Mouse (Mus musculus): ENCODE data around the gene Anks1b. TPM values are rescaled to one million over a fixed set of nuclear protein-coding genes. Genes with fewer than 3 reads are reported as not detected.

Gene Anks1b
- total and polyA plus RNA-seq, 3 experiments = not detected

GRCm38 (mm10) chr10:89976577-89976976, 103.3 kb downstream of the Anks1b start:
- Histone ChIP-seq H3K9ac (ENCODE audit: control insufficient read depth, low read depth, low read length, poor library complexity, severe bottlenecking) (no peak overlapping the region), H3K4me3 (ENCODE audit: control insufficient read depth in 1 of 2, insufficient read depth in 1 of 2, low read depth in 2 of 2, low read length in 2 of 2) (no peak overlapping the region), H3K27ac (ENCODE audit: control insufficient read depth, low read depth, low read length) (no peak overlapping the region), H3K9me3 (replicated peaks; ENCODE audit: insufficient read depth, low read length) (no peaks in the 10 kb centered on the region), H3K36me3 (ENCODE audit: control insufficient read depth in 1 of 2, insufficient read depth in 2 of 2, low read length in 2 of 2) (no peaks in the 10 kb centered on the region), H3K4me1 (ENCODE audit: control insufficient read depth in 1 of 2, insufficient read depth in 2 of 2, low read length in 2 of 2) (no peaks in the 10 kb centered on the region), H3K27me3 (ENCODE audit: control insufficient read depth in 1 of 2, insufficient read depth in 2 of 2, low read length in 2 of 2) (no peaks in the 10 kb centered on the region), H3K79me2 (ENCODE audit: control insufficient read depth, insufficient read depth, low read length, poor library complexity) (no peaks in the 10 kb centered on the region)
- no peak for DNase-seq (ENCODE audit: low read depth, low spot score)
- TF ChIP-seq ELF1 (IDR thresholded peaks at IDR 0.05; ENCODE audit: low read depth, low read length) (no peak), KAT2A (conservative IDR thresholded peaks at IDR 0.05; ENCODE audit: low read depth, low read length) (no peak), GABPA (IDR thresholded peaks at IDR 0.05; ENCODE audit: low read depth, low read length) (no peak), MEF2A (IDR thresholded peaks at IDR 0.05; ENCODE audit: extremely low read depth, insufficient replicate concordance, low read depth, low read length, poor library complexity, severe bottlenecking) (no peak), POLR2A (IDR thresholded peaks at IDR 0.05; ENCODE audit: control insufficient read depth in 1 of 2, insufficient read depth in 1 of 2, low read depth in 1 of 2, low read length in 2 of 2, poor library complexity in 1 of 2) (no peak), CHD1 (IDR thresholded peaks at IDR 0.05; ENCODE audit: low read depth, low read length) (no peak), ZNF384 (IDR thresholded peaks at IDR 0.05; ENCODE audit: low read depth, low read length) (no peak)

DNA sequence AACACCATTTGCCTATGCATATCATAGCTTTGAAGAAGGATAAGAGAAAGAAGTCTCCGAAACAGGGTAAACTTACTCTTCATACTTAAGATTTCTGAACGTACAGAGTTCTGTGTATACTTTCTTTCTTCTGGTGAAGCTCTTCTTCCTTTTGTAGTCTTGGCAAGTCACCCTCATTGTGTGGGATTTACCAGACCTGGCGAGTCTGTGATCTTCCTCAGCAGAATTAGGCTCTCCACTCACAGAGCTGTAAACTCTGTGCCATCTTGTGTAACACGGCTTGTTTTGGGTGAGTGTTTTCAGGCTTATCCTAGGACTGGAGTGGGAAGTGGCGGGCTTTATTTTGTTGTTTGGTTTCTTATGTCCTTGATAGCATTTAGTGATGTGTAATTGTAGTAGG, 120.9 kb downstream of the Anks1b start:
- no peak for DNase-seq (ENCODE audit: low read depth, low spot score)
- Histone ChIP-seq H3K4me1 (ENCODE audit: control insufficient read depth in 1 of 2, insufficient read depth in 2 of 2, low read length in 2 of 2) (no peaks in the 10 kb centered on the region), H3K9me3 (replicated peaks; ENCODE audit: insufficient read depth, low read length) (no peaks in the 10 kb centered on the region), H3K4me3 (ENCODE audit: control insufficient read depth in 1 of 2, insufficient read depth in 1 of 2, low read depth in 2 of 2, low read length in 2 of 2) (no peak overlapping the region), H3K36me3 (ENCODE audit: control insufficient read depth in 1 of 2, insufficient read depth in 2 of 2, low read length in 2 of 2) (no peaks in the 10 kb centered on the region), H3K9ac (ENCODE audit: control insufficient read depth, low read depth, low read length, poor library complexity, severe bottlenecking) (no peak overlapping the region), H3K79me2 (ENCODE audit: control insufficient read depth, insufficient read depth, low read length, poor library complexity) (no peaks in the 10 kb centered on the region), H3K27me3 (ENCODE audit: control insufficient read depth in 1 of 2, insufficient read depth in 2 of 2, low read length in 2 of 2) (no peaks in the 10 kb centered on the region), H3K27ac (ENCODE audit: control insufficient read depth, low read depth, low read length) (no peak overlapping the region)
- TF ChIP-seq TBP (IDR thresholded peaks at IDR 0.05; ENCODE audit: low read depth, low read length) (no peak), MYB (IDR thresholded peaks at IDR 0.05; ENCODE audit: low read depth, low read length) (no peak), NRF1 (IDR thresholded peaks at IDR 0.05; ENCODE audit: insufficient read depth, low read depth, low read length, poor library complexity, severe bottlenecking) (no peak), SMC3 (IDR thresholded peaks at IDR 0.05; ENCODE audit: low read depth, low read length) (no peak), GABPA (IDR thresholded peaks at IDR 0.05; ENCODE audit: low read depth, low read length) (no peak)

DNA sequence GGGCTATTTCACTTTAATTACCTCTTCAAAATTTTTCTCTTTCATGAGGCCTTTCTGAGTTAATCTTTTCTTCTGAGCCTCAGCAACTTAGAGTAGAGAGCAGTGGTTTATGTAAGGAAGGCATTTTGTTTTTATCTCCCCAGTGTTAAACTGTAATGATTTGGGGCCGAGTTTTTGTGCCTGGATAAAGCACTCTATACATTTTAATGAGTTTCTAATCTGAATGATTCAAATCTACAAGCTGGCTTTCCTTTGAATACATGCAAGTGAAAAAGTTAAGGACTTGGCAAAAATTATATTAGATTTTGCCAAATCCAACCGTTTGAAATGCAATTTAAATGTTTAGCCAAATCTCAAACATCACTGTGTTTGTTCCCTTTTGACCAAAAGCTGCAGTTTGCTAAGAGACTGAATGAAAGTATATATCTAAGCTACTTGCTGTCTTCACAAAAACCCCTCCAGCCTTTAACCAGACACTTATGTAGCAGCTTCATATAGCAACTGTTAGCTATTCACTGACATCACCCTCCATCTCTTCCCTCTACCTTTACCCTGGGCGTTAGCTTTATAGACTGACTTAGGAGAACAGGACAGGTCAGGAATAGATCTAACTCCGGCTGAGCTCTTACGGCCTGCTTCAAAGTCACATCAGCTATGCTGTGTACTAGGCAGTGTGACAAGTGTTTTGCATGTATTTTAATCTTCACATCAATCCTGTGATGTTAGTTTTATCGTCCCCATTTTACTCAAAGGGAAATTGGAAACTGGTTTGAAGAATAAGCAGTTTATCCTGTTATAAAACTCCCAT, 122.5 kb downstream of the Anks1b start:
- Histone ChIP-seq H3K79me2 (ENCODE audit: control insufficient read depth, insufficient read depth, low read length, poor library complexity) (no peaks in the 10 kb centered on the region), H3K4me3 (ENCODE audit: control insufficient read depth in 1 of 2, insufficient read depth in 1 of 2, low read depth in 2 of 2, low read length in 2 of 2) (no peak overlapping the region), H3K27ac (ENCODE audit: control insufficient read depth, low read depth, low read length) (no peak overlapping the region), H3K4me1 (ENCODE audit: control insufficient read depth in 1 of 2, insufficient read depth in 2 of 2, low read length in 2 of 2) (no peaks in the 10 kb centered on the region), H3K9ac (ENCODE audit: control insufficient read depth, low read depth, low read length, poor library complexity, severe bottlenecking) (no peak overlapping the region), H3K27me3 (ENCODE audit: control insufficient read depth in 1 of 2, insufficient read depth in 2 of 2, low read length in 2 of 2) (no peaks in the 10 kb centered on the region), H3K9me3 (replicated peaks; ENCODE audit: insufficient read depth, low read length) (no peaks in the 10 kb centered on the region), H3K36me3 (ENCODE audit: control insufficient read depth in 1 of 2, insufficient read depth in 2 of 2, low read length in 2 of 2) (no peaks in the 10 kb centered on the region)
- DNase-seq (ENCODE audit: low read depth, low spot score) = no peak
- TF ChIP-seq JUND (IDR thresholded peaks at IDR 0.05; ENCODE audit: low read depth, low read length) (no peak), CHD1 (IDR thresholded peaks at IDR 0.05; ENCODE audit: low read depth, low read length) (no peak)
